Mouse (Mus musculus) hindbrain, embryonic 16.5 days (tissue): ENCODE measurements around the gene Hsd11b2. TPM values are rescaled to one million over a fixed set of nuclear protein-coding genes. Genes with fewer than 3 reads are reported as not detected.
A peak's percentile ranks its signal among the peaks of the same experiment; 100 is the strongest.

Experiments used
- ATAC-seq: fragments of 200-750 bp; cut with Nextera tagmentation; 2 replicates; pipeline ENCODE4 v1.8.0; 2017; ENCODE audit warnings: moderate TSS enrichment, moderate library complexity
- H3K27ac ChIP-seq: fragments of 300-500 bp; sonication (generic); 2 replicates; pipeline ENCODE4 v1.5.1; 2014; ENCODE audit warnings: low read depth, mild to moderate bottlenecking, control low read depth, low read length, moderate library complexity
- H3K27me3 ChIP-seq: fragments of 300-500 bp; sonication (generic); replicated peaks from 2 replicates; pipeline ENCODE4 v1.6.1; 2014; ENCODE audit warnings: low read length; ENCODE audit not compliant: control insufficient read depth, insufficient read depth
- H3K36me3 ChIP-seq: fragments of 300-500 bp; sonication (generic); 2 replicates; pipeline ENCODE4 v1.6.1; 2014; ENCODE audit warnings: mild to moderate bottlenecking, low read length, moderate library complexity, mixed read lengths; ENCODE audit not compliant: control insufficient read depth, insufficient read depth
- H3K4me1 ChIP-seq: fragments of 300-500 bp; sonication (generic); 2 replicates; pipeline ENCODE4 v1.6.1; 2014; ENCODE audit warnings: low read depth, low read length; ENCODE audit not compliant: control insufficient read depth, insufficient read depth
- H3K4me2 ChIP-seq: fragments of 300-500 bp; sonication (generic); 2 replicates; pipeline ENCODE4 v1.6.1; 2014; ENCODE audit warnings: mild to moderate bottlenecking, low read length, control low read depth, moderate library complexity
- H3K4me3 ChIP-seq: fragments of 300-500 bp; sonication (generic); 2 replicates; pipeline ENCODE4 v1.5.1; 2014; ENCODE audit warnings: mild to moderate bottlenecking, low read length, control low read depth, moderate library complexity
- H3K9ac ChIP-seq: fragments of 300-500 bp; sonication (generic); 2 replicates; pipeline ENCODE4 v1.6.1; 2014; ENCODE audit warnings: low read depth, mild to moderate bottlenecking, control low read depth, low read length, moderate library complexity
- H3K9me3 ChIP-seq: fragments of 300-500 bp; sonication (generic); 2 replicates; pipeline ENCODE4 v1.6.1; 2014; ENCODE audit warnings: mild to moderate bottlenecking, low read length, moderate library complexity; ENCODE audit not compliant: control insufficient read depth
- WGBS: fragments of 180-500 bp; shearing (Covaris S2); extraction: QIAGEN DNeasy Blood & Tissue Kit; methylation state at CpG from one replicate; pipeline ENCODE4 v1.1.7; 2014; 5-methylcytosine and 5-hydroxymethylcytosine counted together
- polyA plus RNA-seq: library from polyadenylated mRNA; unstranded; fragments of >200 nt; fragmentation: Nextera tagmentation; extraction: Ambion mirVana; gene quantifications from 2 replicates; pipeline ENCODE4 v1.2.1, GENCODE M21; 2015

Hsd11b2 gene
- polyA plus RNA-seq, 1 experiment from 2014 or later: 6.9 TPM

- H3K36me3 ChIP-seq: peaks cover 16% of the 10 kb centered on the region
- 58% methylated on average over 2 of the region's 2 CpGs for WGBS
These were observed 13.2 kb downstream of the Hsd11b2 start for GRCm38 (mm10) chr8:105531774-105532173.

GRCm38 (mm10) chr8:105533439-105533838, 14.9 kb downstream of the Hsd11b2 start:
- 31% methylated on average over 2 of the region's 2 CpGs for WGBS
- Histone ChIP-seq H3K27me3 (no peaks in the 10 kb centered on the region), H3K9ac (no peak overlapping the region), H3K36me3 (peaks cover 17% of the 10 kb centered on the region), H3K4me3 (no peak overlapping the region), H3K4me2 (no peak overlapping the region), H3K4me1 (peaks cover 4% of the 10 kb centered on the region; the same call in 1 of the 2 replicates), H3K9me3 (no peaks in the 10 kb centered on the region), H3K27ac (peak overlapping the region; percentile 13; the same call in 1 of the 2 replicates)
- peak; percentile 49; the same call in 1 of the 2 replicates for ATAC-seq

More at GRCm38 (mm10) chr8:105531774-105532173, 13.2 kb downstream of the Hsd11b2 start:
- H3K27ac ChIP-seq: no peak overlapping the region
- no peaks in the 10 kb centered on the region for H3K27me3 ChIP-seq
- no peak overlapping the region for H3K4me2 ChIP-seq
- H3K4me3 ChIP-seq: no peak overlapping the region
- H3K4me1 ChIP-seq: peaks cover 4% of the 10 kb centered on the region; the same call in 1 of the 2 replicates
- no peaks in the 10 kb centered on the region for H3K9me3 ChIP-seq
- no peak for ATAC-seq
- H3K9ac ChIP-seq: no peak overlapping the region

GRCm38 (mm10) chr8:105533892-105534329, 15.4 kb downstream of the Hsd11b2 start:
- Histone ChIP-seq H3K4me1 (peaks cover 4% of the 10 kb centered on the region; the same call in 1 of the 2 replicates), H3K27me3 (no peaks in the 10 kb centered on the region), H3K27ac (peak overlapping the region; percentile 13; the same call in 1 of the 2 replicates), H3K9ac (no peak overlapping the region), H3K36me3 (peaks cover 15% of the 10 kb centered on the region), H3K9me3 (no peaks in the 10 kb centered on the region), H3K4me3 (no peak overlapping the region), H3K4me2 (no peak overlapping the region)
- ATAC-seq: peak; percentile 65; the same call in 1 of the 2 replicates
- 8% methylated on average over 1 of the region's 1 CpGs for WGBS

GRCm38 (mm10) chr8:105536546-105536945, 18.0 kb downstream of the Hsd11b2 start:
- Histone ChIP-seq H3K9ac (no peak overlapping the region), H3K27ac (no peak overlapping the region), H3K4me3 (no peak overlapping the region), H3K27me3 (no peaks in the 10 kb centered on the region), H3K4me2 (no peak overlapping the region), H3K4me1 (peaks cover 4% of the 10 kb centered on the region; the same call in 1 of the 2 replicates), H3K9me3 (no peaks in the 10 kb centered on the region), H3K36me3 (peaks cover 17% of the 10 kb centered on the region)
- 82% methylated on average over 3 of the region's 3 CpGs for WGBS
- no peak for ATAC-seq

GRCm38 (mm10) chr8:105537011-105537677, 18.6 kb downstream of the Hsd11b2 start:
- H3K27me3 ChIP-seq: no peaks in the 10 kb centered on the region
- no peak overlapping the region for H3K4me3 ChIP-seq
- peaks cover 20% of the 10 kb centered on the region for H3K36me3 ChIP-seq
- H3K27ac ChIP-seq: no peak overlapping the region
- no peak overlapping the region for H3K9ac ChIP-seq
- ATAC-seq: peak; percentile 45; the same call in 1 of the 2 replicates
- no peaks in the 10 kb centered on the region for H3K9me3 ChIP-seq
- H3K4me1 ChIP-seq: peaks cover 4% of the 10 kb centered on the region; the same call in 1 of the 2 replicates
- 84% methylated on average over 6 of the region's 6 CpGs for WGBS
- H3K4me2 ChIP-seq: no peak overlapping the region

GRCm38 (mm10) chr8:105538940-105539339, 20.4 kb downstream of the Hsd11b2 start:
- Histone ChIP-seq H3K36me3 (peaks cover 20% of the 10 kb centered on the region), H3K9me3 (no peaks in the 10 kb centered on the region), H3K9ac (no peak overlapping the region), H3K4me3 (no peak overlapping the region), H3K4me2 (no peak overlapping the region), H3K4me1 (peaks cover 2% of the 10 kb centered on the region; the same call in 1 of the 2 replicates), H3K27ac (no peak overlapping the region), H3K27me3 (no peaks in the 10 kb centered on the region)
- 89% methylated on average over 4 of the region's 4 CpGs for WGBS
- no peak for ATAC-seq

GRCm38 (mm10) chr8:105542032-105542656, 23.6 kb downstream of the Hsd11b2 start:
- H3K36me3 ChIP-seq: peaks cover 12% of the 10 kb centered on the region
- H3K9ac ChIP-seq: no peak overlapping the region
- WGBS: 94% methylated on average over 3 of the region's 3 CpGs
- H3K4me2 ChIP-seq: no peak overlapping the region
- H3K27ac ChIP-seq: no peak overlapping the region
- no peak overlapping the region for H3K4me3 ChIP-seq
- peaks cover 18% of the 10 kb centered on the region for H3K4me1 ChIP-seq
- no peaks in the 10 kb centered on the region for H3K27me3 ChIP-seq
- no peaks in the 10 kb centered on the region for H3K9me3 ChIP-seq
- ATAC-seq: no peak

- Histone ChIP-seq H3K4me2 (no peak overlapping the region), H3K27ac (no peak overlapping the region), H3K9me3 (no peaks in the 10 kb centered on the region), H3K9ac (no peak overlapping the region), H3K4me1 (peaks cover 18% of the 10 kb centered on the region), H3K27me3 (no peaks in the 10 kb centered on the region), H3K36me3 (peaks cover 10% of the 10 kb centered on the region), H3K4me3 (no peak overlapping the region)
- no peak for ATAC-seq
- WGBS: 94% methylated on average over 2 of the region's 2 CpGs
These were observed 24.3 kb downstream of the Hsd11b2 start for GRCm38 (mm10) chr8:105542808-105543207.

- Histone ChIP-seq H3K36me3 (peaks cover 9% of the 10 kb centered on the region), H3K4me2 (no peak overlapping the region), H3K9me3 (no peaks in the 10 kb centered on the region), H3K9ac (no peak overlapping the region; the same call in 1 of the 2 replicates), H3K27me3 (no peaks in the 10 kb centered on the region), H3K27ac (no peak overlapping the region), H3K4me3 (no peak overlapping the region), H3K4me1 (peaks cover 18% of the 10 kb centered on the region)
- WGBS: 59% methylated on average over 1 of the region's 1 CpGs
- ATAC-seq: no peak
These were observed 25.1 kb downstream of the Hsd11b2 start for GRCm38 (mm10) chr8:105543703-105544102.
